Mouse (Mus musculus): ENCODE measurements around the gene Atp6v0c.
"Not testable (repeated sequence)": the region's sequence is repeated elsewhere in the genome, so short reads cannot be mapped to it uniquely, and the experiment has no call there.

Atp6v0c gene

DNA sequence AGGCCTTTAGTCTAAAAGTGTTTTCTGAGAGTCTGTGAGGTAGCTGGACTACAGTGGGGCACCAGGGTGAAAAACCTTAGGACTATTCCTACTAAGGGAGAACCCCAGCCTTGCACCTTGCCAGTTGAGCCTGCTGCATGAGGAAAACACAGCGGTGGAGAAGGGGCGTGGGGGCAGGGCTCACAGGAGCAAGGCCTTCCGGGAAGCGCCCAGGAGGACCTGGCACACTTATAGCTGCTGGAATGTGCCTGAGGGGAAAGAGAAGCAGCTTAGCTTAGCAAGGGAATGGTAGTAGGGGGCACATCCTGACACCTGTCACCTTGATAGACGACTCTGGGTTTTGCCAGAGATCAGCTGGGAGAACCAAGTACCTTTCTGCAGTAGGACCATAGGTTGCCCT lies 8.0 kb downstream of the Atp6v0c start:
- DNase-seq (ENCODE audit: low read depth in 2 of 2, low spot score in 2 of 2): no peak

GRCm38 (mm10) chr17:24157526-24157925 lies 12.0 kb downstream of the Atp6v0c start:
- no peak for DNase-seq (ENCODE audit: low read depth in 2 of 2, low spot score in 2 of 2)

- DNase-seq (ENCODE audit: low read depth in 2 of 2, low spot score in 2 of 2): no peak
Measured at GRCm38 (mm10) chr17:24157121-24157520, 12.4 kb downstream of the Atp6v0c start.

DNA sequence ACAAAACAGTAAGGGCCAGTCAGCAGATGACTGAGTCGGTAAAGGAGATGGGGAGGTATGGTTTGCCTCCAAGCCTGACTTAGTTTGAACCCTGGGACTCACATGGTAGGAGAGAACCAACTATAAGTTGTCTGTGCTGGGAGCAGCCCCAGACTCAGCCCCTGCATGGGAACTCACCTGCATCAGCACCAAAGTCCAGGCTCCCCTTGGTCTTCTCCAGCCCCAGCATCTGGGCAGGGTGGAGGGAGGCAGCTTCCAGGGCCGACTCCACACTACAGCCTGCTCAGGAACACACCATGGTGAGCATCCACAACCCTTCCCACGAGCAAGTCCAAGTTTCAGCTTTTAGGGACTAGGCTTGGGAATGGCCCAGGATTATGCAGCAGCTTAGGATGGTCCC lies 13.1 kb downstream of the Atp6v0c start:
- no peak for DNase-seq (ENCODE audit: low read depth in 2 of 2, low spot score in 2 of 2)

- DNase-seq (ENCODE audit: low read depth in 2 of 2, low spot score in 2 of 2): no peak
Measured at GRCm38 (mm10) chr17:24155742-24156141, 13.8 kb downstream of the Atp6v0c start.

DNA sequence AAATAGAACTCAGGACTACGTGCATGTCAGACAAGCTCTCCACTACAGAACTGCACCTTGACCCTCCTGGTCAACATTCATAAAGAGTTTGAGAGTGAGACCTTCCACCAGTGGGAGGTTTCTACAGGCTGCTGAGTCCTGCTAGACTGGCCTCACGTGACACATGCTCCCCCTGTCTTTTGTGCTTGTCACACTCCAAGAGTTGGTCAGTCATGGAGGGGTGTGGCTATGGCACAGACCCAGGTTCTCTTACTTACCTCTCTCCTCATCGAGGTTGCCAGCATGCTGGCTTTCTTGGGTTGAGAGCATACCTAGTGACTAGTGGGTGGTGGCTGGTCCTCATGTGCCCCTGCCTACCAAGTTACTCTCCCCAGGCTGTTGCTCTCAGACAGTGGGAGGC lies 15.0 kb downstream of the Atp6v0c start:
- no peak for DNase-seq (ENCODE audit: low read depth in 2 of 2, low spot score in 2 of 2)

- peak; percentile 77 to 87 for DNase-seq (ENCODE audit: low read depth in 2 of 2, low spot score in 2 of 2)
Measured at GRCm38 (mm10) chr17:24151890-24152563, 17.5 kb downstream of the Atp6v0c start.

GRCm38 (mm10) chr17:24151382-24151781 lies 18.1 kb downstream of the Atp6v0c start:
- DNase-seq (ENCODE audit: low read depth in 2 of 2, low spot score in 2 of 2): no peak

- DNase-seq (ENCODE audit: low read depth in 2 of 2, low spot score in 2 of 2): no peak
Measured at GRCm38 (mm10) chr17:24150824-24151223, 18.7 kb downstream of the Atp6v0c start, which contains the start of gene Pdpk1. Pdpk1 (minus strand) TSS chr17:24150924.

- no peak for DNase-seq (ENCODE audit: low read depth in 2 of 2, low spot score in 2 of 2)
Measured at GRCm38 (mm10) chr17:24149421-24149820, 20.1 kb downstream of the Atp6v0c start.

DNA sequence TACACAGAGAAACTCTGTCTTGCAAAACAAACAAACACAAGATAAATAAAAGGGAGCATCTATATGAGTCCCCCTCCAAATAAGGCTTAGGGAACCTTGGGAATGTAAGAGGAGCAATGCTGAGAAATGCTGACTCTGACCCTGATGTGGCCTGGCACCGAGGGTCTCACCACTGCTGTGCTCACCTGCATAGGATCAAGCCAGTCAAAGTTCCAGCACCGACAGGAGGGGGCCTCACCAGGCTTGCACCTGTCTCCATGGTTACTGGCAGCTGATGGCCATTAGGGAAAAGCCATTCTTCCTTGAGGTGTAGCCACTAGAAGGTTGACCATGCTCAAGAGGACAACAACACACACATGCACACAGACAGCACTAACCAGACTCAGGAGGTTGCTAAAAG lies 26.6 kb downstream of the Atp6v0c start:
- no peak for DNase-seq (ENCODE audit: low read depth in 2 of 2, low spot score in 2 of 2)

DNA sequence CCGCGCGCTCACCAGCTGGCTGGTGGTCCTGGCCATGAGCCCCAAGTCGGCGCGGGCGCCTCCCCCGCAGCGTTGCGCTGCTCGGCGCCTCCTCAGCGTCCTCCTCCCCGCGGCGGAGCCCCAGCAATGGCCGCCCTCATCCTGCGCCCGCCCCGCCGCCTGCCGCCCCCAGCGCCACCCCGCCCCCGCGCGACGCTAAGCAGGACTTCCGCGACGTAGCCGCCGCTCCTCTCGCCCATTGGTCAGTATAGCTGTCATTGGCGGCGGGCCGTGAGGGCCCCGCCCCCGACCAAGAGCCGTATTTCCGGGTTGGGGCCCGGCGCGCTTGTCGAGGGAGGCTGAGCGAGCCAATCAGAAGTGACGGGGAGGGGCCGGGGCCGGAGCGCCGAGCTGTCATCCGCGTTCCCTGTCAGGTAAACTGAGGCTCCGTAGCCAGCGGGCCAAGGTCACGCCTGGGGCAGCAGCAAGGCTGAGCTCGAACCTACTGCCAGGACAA lies 28.0 kb downstream of the Atp6v0c start:
- peak; percentile 92 to 93 for DNase-seq (ENCODE audit: low read depth in 2 of 2, low spot score in 2 of 2)

- DNase-seq (ENCODE audit: low read depth in 2 of 2, low spot score in 2 of 2): peak in 1 of 2 experiments; percentile 35
Measured at GRCm38 (mm10) chr17:24140845-24141424, 28.6 kb downstream of the Atp6v0c start.

- no peak for DNase-seq (ENCODE audit: low read depth in 2 of 2, low spot score in 2 of 2)
Measured at GRCm38 (mm10) chr17:24139968-24140367, 29.5 kb downstream of the Atp6v0c start.

DNA sequence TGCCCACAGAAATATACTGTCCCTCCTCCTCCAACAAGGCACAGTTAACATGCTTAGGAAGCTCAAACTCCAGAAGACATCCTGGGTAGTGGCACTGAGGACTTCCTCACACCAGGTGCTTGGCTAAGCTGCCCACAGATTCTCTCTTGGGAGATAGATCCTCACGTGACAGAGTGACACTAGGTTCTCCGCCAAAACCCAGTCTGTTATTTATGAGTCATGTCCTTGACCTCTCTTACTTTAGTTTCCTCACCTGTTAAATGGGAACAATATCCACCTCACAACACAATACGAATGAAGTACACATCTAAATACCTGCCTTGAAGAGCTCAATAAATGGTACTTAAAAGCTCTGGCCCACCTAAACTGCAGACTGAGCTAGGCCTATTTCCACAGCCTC lies 30.2 kb downstream of the Atp6v0c start:
- DNase-seq (ENCODE audit: low read depth in 2 of 2, low spot score in 2 of 2): no peak

DNA sequence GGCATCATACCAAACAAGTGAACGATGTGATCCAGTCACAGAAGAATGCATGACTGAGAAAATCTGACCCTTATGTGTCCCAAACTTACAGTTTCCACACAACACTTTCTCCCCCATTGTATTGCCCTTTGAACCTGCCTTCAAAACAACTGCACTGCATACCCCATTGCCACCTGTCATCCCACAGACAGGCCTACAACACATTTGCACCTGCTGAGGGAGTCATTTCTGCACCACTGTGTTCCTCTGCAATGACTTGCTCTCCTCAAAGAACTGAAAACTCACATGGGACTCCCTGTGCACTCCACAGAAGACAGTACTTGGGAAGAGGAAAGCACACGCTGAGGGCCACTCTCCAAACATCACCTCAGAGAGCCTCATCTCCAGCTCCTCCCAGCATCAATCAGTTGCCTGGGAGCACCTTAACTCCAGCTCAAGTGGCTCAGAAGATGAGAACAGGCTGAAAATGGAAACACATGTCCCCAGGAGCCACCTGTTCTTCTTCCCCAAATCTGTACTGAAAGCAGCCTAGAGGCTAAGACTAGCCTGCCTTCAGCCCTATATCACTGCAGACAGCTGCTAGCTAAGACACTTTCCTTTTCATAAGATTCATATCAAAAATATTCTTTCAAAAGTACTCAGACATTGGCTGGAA lies 32.1 kb downstream of the Atp6v0c start:
- DNase-seq (ENCODE audit: low read depth in 2 of 2, low spot score in 2 of 2): peak in 1 of 2 experiments; percentile 7

- no peak for DNase-seq (ENCODE audit: low read depth in 2 of 2, low spot score in 2 of 2)
Measured at GRCm38 (mm10) chr17:24134062-24134461, 35.4 kb downstream of the Atp6v0c start.

DNA sequence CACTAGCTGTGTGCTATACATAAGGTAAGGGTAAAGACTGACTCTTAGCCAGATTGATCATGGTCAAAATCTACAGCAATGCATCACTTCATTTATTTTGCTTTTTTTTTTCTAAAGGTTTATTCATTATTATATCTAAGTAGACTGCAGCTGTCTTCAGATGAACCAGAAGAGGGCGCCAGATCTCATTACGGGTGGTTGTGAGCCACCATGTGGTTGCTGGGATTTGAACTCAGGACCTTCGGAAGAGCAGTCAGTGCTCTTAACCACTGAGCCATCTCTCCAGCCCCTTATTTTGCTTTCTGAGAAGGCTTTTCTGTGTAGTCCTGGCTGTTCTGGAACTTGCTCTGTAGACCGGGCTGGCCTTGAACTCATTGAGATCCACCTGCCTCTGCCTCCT lies 36.6 kb downstream of the Atp6v0c start:
- DNase-seq (ENCODE audit: low read depth in 2 of 2, low spot score in 2 of 2): peak in 1 of 2 experiments; percentile 16

- no peak for DNase-seq (ENCODE audit: low read depth in 2 of 2, low spot score in 2 of 2)
Measured at GRCm38 (mm10) chr17:24131570-24131969, 37.9 kb downstream of the Atp6v0c start.

DNA sequence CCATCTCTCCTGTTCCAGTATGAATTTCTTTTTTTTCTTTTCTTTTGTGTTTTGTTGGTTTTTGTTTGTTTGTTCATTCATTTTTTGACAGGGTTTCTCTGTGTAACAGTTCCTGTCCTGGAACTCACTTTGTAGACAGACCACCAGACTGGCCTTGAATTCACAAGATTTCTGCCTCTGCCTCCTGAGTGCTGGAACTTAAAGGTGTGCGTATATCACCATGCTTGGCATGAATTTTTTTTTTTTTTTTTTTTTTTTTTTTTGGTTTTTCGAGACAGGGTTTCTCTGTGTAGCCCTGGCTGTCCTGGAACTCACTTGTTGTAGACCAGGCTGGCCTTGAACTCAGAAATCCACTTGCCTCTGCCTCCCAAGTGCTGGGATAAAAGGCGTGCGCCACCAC lies 40.3 kb downstream of the Atp6v0c start:
- DNase-seq (ENCODE audit: low read depth in 2 of 2, low spot score in 2 of 2): not testable (repeated sequence)

GRCm38 (mm10) chr17:24127592-24127991 lies 41.9 kb downstream of the Atp6v0c start:
- no peak for DNase-seq (ENCODE audit: low read depth in 2 of 2, low spot score in 2 of 2)

DNA sequence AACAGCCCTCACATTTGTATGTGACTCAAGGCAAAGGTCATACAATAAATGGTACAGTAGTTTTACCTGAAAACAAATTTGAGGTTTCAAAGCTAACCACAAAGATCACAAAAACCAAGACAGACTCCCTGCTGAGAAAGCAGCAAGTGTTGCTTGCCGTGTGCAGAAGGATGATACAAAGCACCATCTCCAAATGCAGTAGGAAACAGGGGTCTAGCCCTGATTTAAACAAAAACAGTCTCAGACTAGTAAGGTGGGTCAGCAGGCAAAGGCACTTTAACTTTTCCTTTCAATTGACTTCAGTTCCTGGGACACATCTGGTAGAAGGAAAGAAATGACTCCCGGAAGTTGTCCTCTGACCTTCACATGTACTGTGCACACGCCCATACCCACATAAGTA lies 42.7 kb downstream of the Atp6v0c start:
- peak in 1 of 2 experiments; percentile 37 for DNase-seq (ENCODE audit: low read depth in 2 of 2, low spot score in 2 of 2)
